Mouse (Mus musculus): ENCODE data around the gene Fbxw8. TPM values are rescaled to one million over a fixed set of nuclear protein-coding genes. Genes with fewer than 3 reads are reported as not detected.

Gene Fbxw8
- polyA plus RNA-seq, 1 experiment, result 20.9 TPM

DNA sequence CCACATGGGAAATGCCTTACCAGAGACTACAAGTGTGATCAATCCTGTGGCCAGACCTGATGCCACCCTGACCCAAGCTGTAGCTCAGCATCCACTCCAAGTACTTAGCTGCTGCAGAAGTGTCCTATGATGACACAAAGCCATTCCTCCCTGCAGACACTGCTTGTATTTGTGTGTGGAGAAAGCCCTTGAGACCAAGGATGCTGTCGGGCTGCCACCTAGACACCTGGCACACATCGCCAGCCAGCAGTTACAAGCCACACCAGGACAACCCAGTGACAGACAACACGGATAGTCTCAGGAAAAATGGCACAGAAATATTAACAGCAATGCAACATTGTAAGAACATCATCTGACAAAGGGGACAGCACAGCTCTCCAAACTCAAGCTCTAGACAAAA is 9.8 kb downstream of the Fbxw8 start:
- H3K27ac ChIP-seq (ENCODE audit: control insufficient read depth, insufficient read depth, low read length), result no peak overlapping the region
- no peaks in the 10 kb centered on the region for H3K36me3 ChIP-seq (ENCODE audit: control insufficient read depth, insufficient read depth, low read length)
- no peak for TF ChIP-seq POLR2A (IDR thresholded peaks at IDR 0.05; ENCODE audit: control insufficient read depth, extremely low read depth, insufficient read depth, low read length, poor library complexity)
- no peak for TF ChIP-seq CTCF (IDR thresholded peaks at IDR 0.05; ENCODE audit: borderline replicate concordance, control insufficient read depth, extremely low read depth, insufficient read depth, low read length, poor library complexity)

DNA sequence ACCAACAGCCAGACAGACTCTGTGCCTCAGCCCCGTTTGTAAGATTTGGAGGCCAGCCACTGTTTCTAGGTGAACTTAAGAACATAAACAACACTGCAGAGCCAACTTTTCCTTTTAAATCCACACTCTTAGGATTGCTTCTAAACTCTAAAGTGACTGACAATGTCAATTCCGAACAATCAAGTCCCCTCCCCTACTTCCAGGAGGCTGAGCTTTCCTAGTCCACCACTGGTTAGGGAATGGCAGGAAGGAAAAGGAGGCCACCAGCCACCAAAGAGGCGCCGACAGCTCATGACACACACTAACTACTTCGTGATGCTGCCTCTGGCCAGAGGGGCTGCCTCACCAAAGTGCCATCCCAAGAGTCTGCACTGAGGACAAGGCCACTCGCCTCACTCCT is 10.5 kb downstream of the Fbxw8 start:
- Histone ChIP-seq H3K4me1 (replicated peaks; ENCODE audit: control insufficient read depth, insufficient read depth, low read length) (no peaks in the 10 kb centered on the region), H3K27ac (ENCODE audit: control insufficient read depth, insufficient read depth, low read length) (no peak overlapping the region)
- TF ChIP-seq POLR2A (IDR thresholded peaks at IDR 0.05; ENCODE audit: control insufficient read depth, extremely low read depth, insufficient read depth, low read length, poor library complexity) (no peak), CTCF (IDR thresholded peaks at IDR 0.05; ENCODE audit: borderline replicate concordance, control insufficient read depth, extremely low read depth, insufficient read depth, low read length, poor library complexity) (no peak)

More for the DNA sequence above, 9.8 kb downstream of the Fbxw8 start:
- Histone ChIP-seq H3K4me3 (ENCODE audit: control insufficient read depth, insufficient read depth, low read length) (no peak overlapping the region), H3K4me1 (replicated peaks; ENCODE audit: control insufficient read depth, insufficient read depth, low read length) (no peaks in the 10 kb centered on the region), H3K27me3 (ENCODE audit: control insufficient read depth, insufficient read depth, low read length) (no peaks in the 10 kb centered on the region)
- DNase-seq, result no peak
- WGBS, result 97% methylated on average over 3 of the region's 3 CpGs

DNA sequence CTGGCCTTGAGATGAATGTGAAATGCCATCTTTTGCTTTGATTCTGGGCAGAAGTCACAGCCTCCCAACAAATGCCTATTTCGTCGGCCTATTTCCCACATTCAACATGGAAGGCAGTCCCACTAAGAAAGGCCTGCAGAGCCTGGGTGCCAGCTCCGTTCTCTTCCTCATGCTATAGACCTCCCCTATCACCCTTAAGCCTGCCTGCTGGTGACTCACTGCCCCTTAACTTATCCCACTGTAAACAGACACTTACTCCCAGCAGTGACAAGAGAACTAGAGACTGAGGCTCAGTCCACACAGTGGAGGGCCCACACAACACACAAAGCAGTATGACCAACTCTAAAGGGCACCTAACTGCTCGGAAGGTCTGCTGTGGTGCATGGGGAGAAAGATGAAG is 10.9 kb downstream of the Fbxw8 start:
- no peak for DNase-seq
- Histone ChIP-seq H3K36me3 (ENCODE audit: control insufficient read depth, insufficient read depth, low read length) (no peaks in the 10 kb centered on the region), H3K27ac (ENCODE audit: control insufficient read depth, insufficient read depth, low read length) (no peak overlapping the region), H3K4me3 (ENCODE audit: control insufficient read depth, insufficient read depth, low read length) (no peak overlapping the region), H3K4me1 (replicated peaks; ENCODE audit: control insufficient read depth, insufficient read depth, low read length) (no peaks in the 10 kb centered on the region), H3K27me3 (ENCODE audit: control insufficient read depth, insufficient read depth, low read length) (no peaks in the 10 kb centered on the region)
- TF ChIP-seq CTCF (IDR thresholded peaks at IDR 0.05; ENCODE audit: borderline replicate concordance, control insufficient read depth, extremely low read depth, insufficient read depth, low read length, poor library complexity) (no peak), POLR2A (IDR thresholded peaks at IDR 0.05; ENCODE audit: control insufficient read depth, extremely low read depth, insufficient read depth, low read length, poor library complexity) (no peak)
- WGBS, result 96% methylated on average over 4 of the region's 4 CpGs

More for the DNA sequence above, 10.5 kb downstream of the Fbxw8 start:
- H3K27me3 ChIP-seq (ENCODE audit: control insufficient read depth, insufficient read depth, low read length), result no peaks in the 10 kb centered on the region
- H3K4me3 ChIP-seq (ENCODE audit: control insufficient read depth, insufficient read depth, low read length), result no peak overlapping the region
- no peaks in the 10 kb centered on the region for H3K36me3 ChIP-seq (ENCODE audit: control insufficient read depth, insufficient read depth, low read length)
- WGBS, result 90% methylated on average over 6 of the region's 6 CpGs
- DNase-seq, result no peak

DNA sequence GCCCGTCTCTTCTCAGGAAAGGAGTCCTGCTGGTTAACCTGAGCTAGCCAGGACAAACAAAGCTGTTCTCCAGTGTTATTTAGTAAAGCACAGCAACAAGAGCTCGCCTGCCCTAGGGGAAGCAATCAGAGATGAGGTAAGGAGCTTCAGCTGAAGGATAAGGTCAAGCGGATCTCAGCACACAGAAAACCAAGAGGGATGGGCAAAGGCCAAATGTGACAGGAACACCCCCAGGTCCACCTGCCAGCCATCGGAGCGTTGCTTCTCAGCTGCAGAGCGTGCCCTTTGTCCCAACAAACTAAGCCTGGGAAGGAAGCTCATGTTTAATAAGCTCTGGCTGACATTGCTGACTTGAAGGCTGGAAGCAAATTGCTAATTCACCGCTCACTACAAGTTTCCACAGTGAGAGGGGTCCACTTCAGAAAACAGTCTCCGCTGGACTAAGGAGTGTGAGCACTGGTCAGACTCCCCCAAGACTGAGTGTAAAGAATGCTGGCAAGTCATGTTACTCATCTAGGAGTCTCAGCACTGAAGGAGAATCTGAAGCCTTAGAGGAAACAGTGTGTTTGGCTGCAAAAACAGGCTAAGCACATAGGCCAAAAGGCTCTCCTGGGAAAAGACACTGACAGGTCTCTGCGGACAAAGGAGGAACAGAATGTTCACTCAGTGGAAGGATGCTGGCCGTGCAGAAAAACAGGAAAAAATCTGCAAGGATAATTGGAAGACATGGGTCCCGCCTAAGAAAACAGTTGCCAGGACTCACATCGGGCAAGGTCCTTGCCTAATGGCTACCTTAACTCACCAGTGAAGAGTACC is 11.8 kb downstream of the Fbxw8 start:
- H3K4me1 ChIP-seq (replicated peaks; ENCODE audit: control insufficient read depth, insufficient read depth, low read length), result no peaks in the 10 kb centered on the region
- WGBS, result 92% methylated on average over 12 of the region's 12 CpGs
- TF ChIP-seq CTCF (IDR thresholded peaks at IDR 0.05; ENCODE audit: borderline replicate concordance, control insufficient read depth, extremely low read depth, insufficient read depth, low read length, poor library complexity) (no peak), POLR2A (IDR thresholded peaks at IDR 0.05; ENCODE audit: control insufficient read depth, extremely low read depth, insufficient read depth, low read length, poor library complexity) (no peak)
- H3K4me3 ChIP-seq (ENCODE audit: control insufficient read depth, insufficient read depth, low read length), result no peak overlapping the region
- H3K27ac ChIP-seq (ENCODE audit: control insufficient read depth, insufficient read depth, low read length), result no peak overlapping the region
- DNase-seq, result no peak
- no peaks in the 10 kb centered on the region for H3K36me3 ChIP-seq (ENCODE audit: control insufficient read depth, insufficient read depth, low read length)
- H3K27me3 ChIP-seq (ENCODE audit: control insufficient read depth, insufficient read depth, low read length), result no peaks in the 10 kb centered on the region

DNA sequence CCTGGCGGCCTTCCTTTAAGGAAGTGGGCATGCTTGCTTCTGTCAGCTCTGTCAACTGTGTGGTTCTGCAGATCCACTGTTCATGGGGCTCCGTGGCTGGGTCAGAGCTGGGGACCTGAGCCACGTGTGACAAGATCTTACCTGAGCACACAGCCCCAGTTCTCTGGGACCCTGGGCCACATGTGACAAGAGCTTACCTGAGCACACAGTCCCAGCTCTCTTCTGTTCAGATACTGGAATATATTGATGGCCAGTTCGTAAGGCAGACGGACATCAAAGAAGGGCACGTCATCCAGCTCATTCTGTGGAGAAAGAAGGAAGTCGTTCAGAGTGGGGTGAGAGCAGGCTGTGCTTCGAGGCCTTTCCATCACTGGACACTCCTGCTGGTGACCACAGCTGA is 12.8 kb downstream of the Fbxw8 start:
- TF ChIP-seq POLR2A (IDR thresholded peaks at IDR 0.05; ENCODE audit: control insufficient read depth, extremely low read depth, insufficient read depth, low read length, poor library complexity) (no peak), CTCF (IDR thresholded peaks at IDR 0.05; ENCODE audit: borderline replicate concordance, control insufficient read depth, extremely low read depth, insufficient read depth, low read length, poor library complexity) (no peak)
- no peak overlapping the region for H3K27ac ChIP-seq (ENCODE audit: control insufficient read depth, insufficient read depth, low read length)

DNA sequence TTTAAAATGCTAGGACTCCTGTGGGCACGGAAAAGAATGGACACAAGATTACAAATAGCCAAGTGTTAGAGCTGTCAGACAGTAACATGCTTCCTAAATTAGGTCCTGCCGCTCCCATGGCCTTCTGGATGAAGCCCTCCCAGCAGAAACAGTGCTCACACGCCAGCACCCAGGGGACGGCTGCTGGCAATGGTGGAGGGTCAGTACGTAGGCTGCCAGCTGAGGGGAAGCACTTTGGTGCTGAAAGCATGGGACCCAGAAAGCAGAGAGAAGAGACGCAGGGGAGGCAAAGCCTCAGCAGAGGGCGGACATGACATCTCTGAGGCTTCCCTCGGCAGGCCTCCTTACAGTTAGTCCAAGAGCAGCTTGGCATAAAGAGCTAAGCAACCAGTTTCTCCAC is 15.6 kb downstream of the Fbxw8 start:
- Histone ChIP-seq H3K27me3 (ENCODE audit: control insufficient read depth, insufficient read depth, low read length) (no peaks in the 10 kb centered on the region), H3K27ac (ENCODE audit: control insufficient read depth, insufficient read depth, low read length) (no peak overlapping the region), H3K4me3 (ENCODE audit: control insufficient read depth, insufficient read depth, low read length) (no peak overlapping the region), H3K4me1 (replicated peaks; ENCODE audit: control insufficient read depth, insufficient read depth, low read length) (no peaks in the 10 kb centered on the region), H3K36me3 (ENCODE audit: control insufficient read depth, insufficient read depth, low read length) (no peaks in the 10 kb centered on the region)
- DNase-seq, result no peak
- TF ChIP-seq POLR2A (IDR thresholded peaks at IDR 0.05; ENCODE audit: control insufficient read depth, extremely low read depth, insufficient read depth, low read length, poor library complexity), result no peak
- TF ChIP-seq CTCF (IDR thresholded peaks at IDR 0.05; ENCODE audit: borderline replicate concordance, control insufficient read depth, extremely low read depth, insufficient read depth, low read length, poor library complexity), result no peak
- 97% methylated on average over 8 of the region's 8 CpGs for WGBS

More for the DNA sequence above, 12.8 kb downstream of the Fbxw8 start:
- H3K36me3 ChIP-seq (ENCODE audit: control insufficient read depth, insufficient read depth, low read length), result no peaks in the 10 kb centered on the region
- no peaks in the 10 kb centered on the region for H3K27me3 ChIP-seq (ENCODE audit: control insufficient read depth, insufficient read depth, low read length)
- H3K4me3 ChIP-seq (ENCODE audit: control insufficient read depth, insufficient read depth, low read length), result no peak overlapping the region
- WGBS, result 95% methylated on average over 8 of the region's 8 CpGs
- no peak for DNase-seq
- H3K4me1 ChIP-seq (replicated peaks; ENCODE audit: control insufficient read depth, insufficient read depth, low read length), result no peaks in the 10 kb centered on the region
